Mouse (Mus musculus) cerebellum, adult 11 months (tissue): ENCODE measurements around the gene Ppp2r3a.

Source experiments
- DNase-seq: peaks from one replicate; pipeline ENCODE4 v3.0.0; 2022

Ppp2r3a gene

GRCm38 (mm10) chr9:101143635-101144034 is 108.0 kb downstream of the Ppp2r3a start:
- DNase-seq, result no peak

GRCm38 (mm10) chr9:101114182-101114884 is 137.3 kb downstream of the Ppp2r3a start:
- DNase-seq, result no peak

GRCm38 (mm10) chr9:101113317-101113716 is 138.3 kb downstream of the Ppp2r3a start:
- DNase-seq, result no peak

- DNase-seq, result no peak
Observed at GRCm38 (mm10) chr9:101110013-101110412, 141.6 kb downstream of the Ppp2r3a start.

GRCm38 (mm10) chr9:101107386-101107785 is 144.2 kb downstream of the Ppp2r3a start:
- DNase-seq, result no peak

- DNase-seq, result no peak
Observed at GRCm38 (mm10) chr9:101105735-101106134, 145.9 kb downstream of the Ppp2r3a start.

GRCm38 (mm10) chr9:101104931-101105330 is 146.7 kb downstream of the Ppp2r3a start:
- no peak for DNase-seq

- DNase-seq, result no peak
Observed at GRCm38 (mm10) chr9:101102288-101102687, 149.3 kb downstream of the Ppp2r3a start.

GRCm38 (mm10) chr9:101101547-101101946 is 150.0 kb downstream of the Ppp2r3a start:
- no peak for DNase-seq

- no peak for DNase-seq
Observed at GRCm38 (mm10) chr9:101100163-101100562, 151.4 kb downstream of the Ppp2r3a start.

- DNase-seq, result no peak
Observed at GRCm38 (mm10) chr9:101099445-101099844, 152.2 kb downstream of the Ppp2r3a start.

GRCm38 (mm10) chr9:101097542-101097941 is 154.1 kb downstream of the Ppp2r3a start:
- no peak for DNase-seq

GRCm38 (mm10) chr9:101096461-101096860 is 155.1 kb downstream of the Ppp2r3a start:
- no peak for DNase-seq

GRCm38 (mm10) chr9:101095425-101095824 is 156.2 kb downstream of the Ppp2r3a start:
- DNase-seq, result no peak

GRCm38 (mm10) chr9:101083728-101084127 is 167.9 kb downstream of the Ppp2r3a start:
- DNase-seq, result no peak

- DNase-seq, result no peak
Observed at GRCm38 (mm10) chr9:101080046-101080685, 171.4 kb downstream of the Ppp2r3a start.

GRCm38 (mm10) chr9:101078579-101078978 is 173.0 kb downstream of the Ppp2r3a start:
- DNase-seq, result no peak

GRCm38 (mm10) chr9:101077486-101077885 is 174.1 kb downstream of the Ppp2r3a start:
- DNase-seq, result no peak

- DNase-seq, result no peak
Observed at GRCm38 (mm10) chr9:101076095-101076875, 175.3 kb downstream of the Ppp2r3a start.

GRCm38 (mm10) chr9:101075694-101076093 is 175.9 kb downstream of the Ppp2r3a start:
- DNase-seq, result no peak

GRCm38 (mm10) chr9:101075091-101075581 is 176.5 kb downstream of the Ppp2r3a start:
- no peak for DNase-seq

GRCm38 (mm10) chr9:101074332-101075021 is 177.1 kb downstream of the Ppp2r3a start:
- DNase-seq, result peak; percentile 83

GRCm38 (mm10) chr9:101073987-101074331 is 177.6 kb downstream of the Ppp2r3a start, which contains the start of gene Msl2:
Gene Msl2 (plus strand): TSS chr9:101074101.
- no peak for DNase-seq
